Mouse (Mus musculus) testis, postnatal 14 days (tissue): ENCODE measurements around the gene Sarm1.

Experiments
- DNase-seq: peaks from one replicate; pipeline ENCODE4 v3.0.0; 2021; ENCODE audit warnings: low spot score

The Sarm1 gene

GRCm38 (mm10) chr11:78512025-78512957 is 14.7 kb upstream of the Sarm1 start, which contains the start of the genes Tmem199 and Poldip2:
Gene Tmem199, minus strand, starts transcription at chr11:78512172.
Gene Poldip2, plus strand, starts transcription at chr11:78512193.
- peak; percentile 93 for DNase-seq

DNA sequence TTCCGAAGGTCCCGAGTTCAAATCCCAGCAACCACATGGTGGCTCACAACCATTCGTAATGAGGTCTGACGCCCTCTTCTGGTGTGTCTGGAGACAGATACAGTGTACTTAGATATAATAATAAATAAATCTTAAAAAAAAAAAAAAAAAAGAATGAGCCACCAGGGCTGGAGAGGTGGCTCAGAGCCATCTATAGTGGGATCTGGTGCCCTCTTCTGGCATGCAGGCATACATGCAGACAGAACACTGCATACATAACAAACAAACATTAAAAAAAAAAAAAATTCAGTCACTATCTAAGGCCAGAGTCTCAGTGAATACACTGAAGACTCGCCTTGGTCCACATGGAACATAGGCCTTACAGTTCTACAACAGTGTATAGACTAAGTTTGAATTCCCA is 11.6 kb upstream of the Sarm1 start:
- DNase-seq, result no peak

GRCm38 (mm10) chr11:78505430-78505829 is 7.9 kb upstream of the Sarm1 start:
- no peak for DNase-seq

DNA sequence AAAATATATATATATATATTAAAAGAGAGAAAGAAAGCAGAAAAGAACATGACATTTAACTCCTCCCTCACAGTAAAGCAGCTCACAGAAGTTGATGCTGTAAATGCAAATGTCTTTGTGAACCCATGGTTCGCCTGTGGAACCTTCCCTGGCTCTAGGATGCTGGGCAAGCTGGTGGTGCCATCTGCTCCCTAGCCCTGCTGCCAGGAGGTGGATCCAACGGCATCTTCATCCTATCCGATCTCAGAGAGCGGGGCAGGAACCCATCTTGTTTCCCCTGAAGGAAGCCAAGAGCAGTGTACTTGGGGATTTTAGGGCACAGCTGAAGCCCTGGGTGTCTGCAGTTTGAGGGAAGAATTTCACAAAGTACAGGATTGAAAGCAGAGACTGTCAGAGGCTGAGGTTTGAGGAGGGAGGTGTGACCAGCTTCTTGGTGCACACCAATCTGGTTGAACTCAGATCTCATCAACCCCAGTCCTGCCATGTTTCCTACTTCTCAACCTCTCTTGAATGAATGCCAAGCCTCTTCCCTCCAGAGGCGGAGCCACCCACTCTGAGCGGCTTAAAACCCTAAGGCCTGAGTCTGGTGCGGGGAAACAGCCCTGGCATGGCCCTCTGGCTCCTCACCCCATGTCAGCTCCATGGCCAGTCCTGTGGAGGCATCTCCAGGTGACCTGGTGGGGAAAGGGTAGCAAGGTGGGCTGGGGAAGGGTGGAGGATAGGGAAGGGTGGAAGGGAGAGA is 5.5 kb upstream of the Sarm1 start, which contains the start of gene Sebox:
TSS of gene Sebox (plus strand) at position 539 of the 742 bp plus-strand sequence.
- no peak for DNase-seq

DNA sequence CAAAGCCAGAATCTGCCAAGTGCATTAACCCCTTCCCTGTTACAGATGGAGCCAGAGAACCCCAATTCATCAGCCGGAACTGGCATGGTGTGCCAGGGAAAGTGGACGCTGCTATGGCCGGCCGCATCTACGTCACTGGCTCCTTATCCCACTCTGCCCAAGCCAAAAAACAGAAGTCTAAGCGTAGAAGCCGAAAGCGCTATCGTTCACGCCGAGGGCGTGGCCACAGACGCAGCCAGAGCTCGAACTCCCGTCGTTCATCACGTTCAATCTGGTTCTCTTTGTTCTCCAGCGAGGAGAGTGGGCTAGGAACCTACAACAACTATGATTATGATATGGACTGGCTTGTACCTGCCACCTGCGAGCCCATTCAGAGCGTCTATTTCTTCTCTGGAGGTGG is 4.0 kb upstream of the Sarm1 start:
- no peak for DNase-seq

- DNase-seq, result no peak
Measured at GRCm38 (mm10) chr11:78500623-78501202, 3.2 kb upstream of the Sarm1 start.

DNA sequence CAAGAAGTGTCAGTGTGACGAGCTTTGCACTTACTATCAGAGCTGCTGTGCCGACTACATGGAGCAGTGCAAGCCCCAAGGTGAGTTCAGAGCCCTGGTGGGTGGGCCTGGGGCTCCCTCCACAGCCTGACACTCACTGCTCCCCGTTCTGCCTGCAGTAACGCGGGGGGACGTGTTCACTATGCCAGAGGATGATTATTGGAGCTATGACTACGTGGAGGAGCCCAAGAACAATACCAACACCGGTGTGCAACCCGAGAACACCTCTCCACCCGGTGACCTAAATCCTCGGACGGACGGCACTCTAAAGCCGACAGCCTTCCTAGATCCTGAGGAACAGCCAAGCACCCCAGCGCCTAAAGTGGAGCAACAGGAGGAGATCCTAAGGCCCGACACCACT is 2.0 kb upstream of the Sarm1 start:
- DNase-seq, result no peak

DNA sequence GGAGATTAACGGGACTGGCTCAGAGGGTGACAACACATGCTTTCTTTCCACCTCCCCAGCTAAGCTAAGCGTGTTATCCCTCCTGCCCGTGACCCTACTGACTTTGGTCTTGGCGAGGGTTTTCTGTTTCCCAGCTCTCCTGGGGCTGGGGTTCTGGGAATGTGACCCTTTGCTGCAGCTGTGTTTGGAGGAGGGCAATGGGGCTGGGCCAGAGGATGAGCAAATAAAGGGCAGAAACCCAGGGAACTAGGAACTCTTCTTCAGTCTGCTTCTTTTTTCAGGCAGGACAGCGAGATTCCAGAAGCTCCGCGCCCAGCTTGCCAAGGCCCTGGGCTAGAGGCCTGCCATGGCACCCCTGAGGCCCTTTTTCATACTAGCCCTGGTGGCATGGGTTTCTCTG is 1.4 kb upstream of the Sarm1 start, which contains the start of gene Vtn:
TSS of gene Vtn (plus strand) at position 88 of the 400 bp plus-strand sequence.
- peak; percentile 36 for DNase-seq

GRCm38 (mm10) chr11:78497071-78497541 is 448 bp downstream of the Sarm1 start:
- peak; percentile 41 for DNase-seq

GRCm38 (mm10) chr11:78495904-78496303 is 1.6 kb downstream of the Sarm1 start:
- DNase-seq, result no peak

- DNase-seq, result no peak
Measured at GRCm38 (mm10) chr11:78490781-78491241, 6.7 kb downstream of the Sarm1 start.

DNA sequence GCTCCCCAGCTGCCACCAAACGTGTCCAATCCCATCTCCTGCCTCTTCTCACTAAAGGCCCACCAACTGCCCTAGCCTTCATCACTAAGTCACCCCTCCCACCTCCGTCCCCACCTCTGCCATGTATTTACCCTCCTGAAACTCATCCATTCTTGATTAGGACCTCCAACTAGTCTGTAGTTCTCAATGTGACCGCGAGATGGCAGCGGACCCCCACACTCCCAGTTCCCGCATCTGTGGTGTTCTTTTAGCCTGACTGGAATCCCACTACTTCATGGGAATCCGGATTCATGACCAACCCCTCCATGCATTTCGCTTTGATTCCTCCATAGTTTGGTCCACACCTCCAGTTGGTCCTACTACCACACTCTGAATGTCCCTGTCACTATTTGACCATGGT is 9.4 kb downstream of the Sarm1 start:
- DNase-seq, result peak; percentile 50

- no peak for DNase-seq
Measured at GRCm38 (mm10) chr11:78483639-78484038, 13.9 kb downstream of the Sarm1 start.

DNA sequence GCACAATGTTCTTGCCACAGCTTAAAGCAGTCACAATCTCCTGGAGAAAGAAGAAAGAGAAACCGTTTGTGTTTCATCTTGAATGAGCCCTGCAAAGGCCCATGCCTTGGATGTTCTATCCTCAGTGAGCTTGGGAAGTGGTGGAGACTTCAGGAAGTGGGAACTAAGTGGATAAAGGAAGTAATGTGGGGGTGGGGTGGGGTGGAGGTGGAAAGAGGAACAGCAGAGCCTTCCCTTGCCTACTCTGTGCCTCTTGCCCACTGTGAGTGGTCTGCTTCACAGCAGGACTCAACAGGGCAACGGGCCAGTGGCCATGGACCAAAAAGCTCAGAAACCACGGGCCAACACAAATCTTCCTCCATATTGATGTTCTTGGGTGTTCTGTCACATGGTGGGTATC is 22.3 kb downstream of the Sarm1 start:
- DNase-seq, result no peak

- DNase-seq, result no peak
Measured at GRCm38 (mm10) chr11:78471326-78472103, 26.0 kb downstream of the Sarm1 start.

GRCm38 (mm10) chr11:78467932-78468331 is 29.6 kb downstream of the Sarm1 start:
- no peak for DNase-seq

DNA sequence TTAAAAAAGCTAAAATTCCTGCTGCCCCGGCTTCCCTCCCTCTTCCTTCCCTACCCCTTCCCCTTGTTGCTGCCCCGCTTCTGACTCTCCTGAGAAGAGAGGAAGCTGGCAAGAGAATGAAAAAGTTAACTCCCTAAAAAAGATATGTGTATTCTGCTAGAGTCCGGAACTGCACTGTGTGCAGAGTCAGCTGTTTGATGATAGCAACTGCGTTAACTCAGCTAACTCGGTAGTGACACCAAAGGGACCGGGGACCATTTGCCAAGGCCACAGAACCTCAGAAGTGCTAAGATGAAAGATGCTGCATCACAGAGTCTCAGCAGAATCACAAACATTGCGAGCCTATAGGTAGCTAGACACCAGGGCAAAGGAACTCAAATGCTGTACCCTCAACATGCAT is 30.0 kb downstream of the Sarm1 start:
- DNase-seq, result no peak

GRCm38 (mm10) chr11:78466242-78466912 is 31.2 kb downstream of the Sarm1 start:
- DNase-seq, result no peak

DNA sequence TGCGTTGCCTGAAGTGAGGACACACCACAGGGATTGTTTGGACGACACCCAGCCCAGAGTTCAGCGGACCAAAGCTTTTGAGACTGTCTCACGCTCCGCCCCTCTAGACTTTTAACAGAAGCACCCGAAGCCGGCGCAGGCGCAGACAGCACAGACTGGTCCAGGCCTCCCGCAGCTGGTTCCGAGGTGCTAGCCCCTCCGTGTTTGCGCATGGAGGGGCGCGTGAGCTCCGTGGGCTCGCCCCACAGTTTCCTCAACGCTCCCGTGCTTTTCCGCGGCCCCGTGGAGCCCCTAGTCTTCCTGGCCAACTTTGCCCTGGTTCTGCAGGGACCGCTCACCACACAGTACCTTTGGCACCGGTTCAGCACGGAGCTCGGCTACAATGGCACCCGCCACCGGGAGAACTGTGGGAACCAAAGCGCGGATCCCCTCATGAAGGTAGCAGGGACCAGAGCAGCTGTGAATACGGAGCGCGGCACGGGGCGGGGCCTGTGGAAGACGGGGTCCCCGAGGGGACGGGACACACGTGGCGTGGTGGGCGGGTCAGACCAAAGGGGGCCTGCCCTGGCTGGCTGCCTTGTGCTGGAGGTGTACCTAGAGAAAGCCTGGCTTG is 31.9 kb downstream of the Sarm1 start, which contains the start of gene Slc46a1:
TSS of gene Slc46a1 (plus strand) at position 130 of the 613 bp plus-strand sequence.
- DNase-seq, result peak; percentile 89

DNA sequence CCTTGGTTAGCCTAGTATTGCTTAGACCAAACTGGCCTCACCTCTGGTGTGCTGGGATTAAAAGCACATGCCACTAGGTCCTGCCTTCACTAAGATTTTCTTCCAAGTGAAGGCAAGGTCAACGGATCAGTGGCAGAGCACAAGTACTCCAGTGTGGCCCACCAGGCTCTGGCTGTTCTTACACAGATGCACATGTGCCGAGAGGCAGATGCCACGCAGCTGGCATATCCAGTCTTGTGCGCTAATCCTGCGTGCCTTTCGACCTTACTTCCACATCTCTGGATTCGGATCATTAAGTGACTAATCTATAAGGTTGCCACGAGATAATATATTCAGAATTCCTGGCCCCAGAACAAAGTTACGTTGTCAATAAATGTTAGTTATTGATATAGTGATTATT is 32.4 kb downstream of the Sarm1 start:
- DNase-seq, result no peak
